Mouse (Mus musculus) layer of hippocampus, postnatal 14 days (tissue): ENCODE results near the gene Atp7a. TPM values are rescaled to one million over a fixed set of nuclear protein-coding genes. Genes with fewer than 3 reads are reported as not detected.

Experiments used
- DNase-seq, 2 experiments: peaks; one replicate each; pipeline ENCODE4 v3.0.0; 2021 to 2022; ENCODE audit warnings: low spot score in 2 of 2, mixed read lengths in 1 of 2
- total RNA-seq, 2 experiments: library from RNA; stranded (reverse); gene quantifications; 2 replicates each; pipeline ENCODE4 v1.2.3; 2021

Atp7a gene
- total RNA-seq, 2 experiments from 2014 or later = 8.7 to 11.3 TPM

DNA sequence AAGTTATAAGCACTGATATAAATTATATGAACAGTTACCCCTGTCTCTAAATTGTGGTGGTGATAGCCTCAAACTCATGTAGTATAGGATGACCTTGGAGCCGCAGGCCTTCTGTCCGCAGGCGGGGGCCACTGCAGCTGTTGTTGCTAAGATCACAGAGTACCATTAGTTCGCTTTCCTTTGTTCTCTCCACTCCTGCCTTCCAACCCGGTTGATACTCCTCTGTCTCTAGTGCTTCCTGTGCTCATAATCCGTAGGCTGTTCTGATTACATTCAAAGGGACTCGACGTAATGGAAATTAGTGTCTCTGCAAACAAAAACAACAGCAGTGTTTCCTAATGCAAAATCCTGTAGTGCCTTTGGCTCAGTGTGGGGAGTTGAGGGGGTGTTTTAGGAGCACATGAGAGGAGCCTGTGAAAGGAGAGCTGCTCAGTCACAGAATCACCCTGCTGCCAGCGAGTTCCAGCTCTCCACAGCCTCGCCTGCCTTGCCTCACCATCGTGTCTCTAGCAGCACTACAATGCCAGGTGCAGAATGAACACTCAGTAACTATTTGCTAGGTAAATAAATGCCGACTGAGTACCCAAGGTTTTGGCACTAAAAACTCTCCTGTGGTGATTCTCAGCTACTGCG lies 53.9 kb downstream of the Atp7a start:
- peak; percentile 3 to 12 for DNase-seq

- DNase-seq = no peak
Measured at GRCm38 (mm10) chrX:106082518-106082917, 55.4 kb downstream of the Atp7a start.

DNA sequence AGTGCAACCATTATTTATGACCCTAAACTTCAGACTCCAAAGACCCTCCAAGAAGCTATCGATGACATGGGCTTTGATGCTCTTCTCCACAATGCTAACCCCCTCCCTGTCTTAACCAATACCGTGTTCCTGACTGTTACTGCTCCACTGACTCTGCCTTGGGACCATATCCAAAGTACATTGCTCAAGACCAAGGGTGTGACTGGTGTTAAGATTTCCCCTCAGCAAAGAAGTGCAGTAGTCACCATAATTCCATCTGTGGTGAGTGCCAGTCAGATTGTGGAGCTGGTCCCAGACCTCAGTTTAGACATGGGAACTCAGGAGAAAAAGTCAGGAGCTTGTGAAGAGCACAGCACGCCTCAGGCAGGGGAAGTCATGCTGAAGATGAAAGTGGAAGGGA lies 58.1 kb downstream of the Atp7a start:
- no peak for DNase-seq

- DNase-seq = no peak
Measured at GRCm38 (mm10) chrX:106085564-106085963, 58.5 kb downstream of the Atp7a start.

DNA sequence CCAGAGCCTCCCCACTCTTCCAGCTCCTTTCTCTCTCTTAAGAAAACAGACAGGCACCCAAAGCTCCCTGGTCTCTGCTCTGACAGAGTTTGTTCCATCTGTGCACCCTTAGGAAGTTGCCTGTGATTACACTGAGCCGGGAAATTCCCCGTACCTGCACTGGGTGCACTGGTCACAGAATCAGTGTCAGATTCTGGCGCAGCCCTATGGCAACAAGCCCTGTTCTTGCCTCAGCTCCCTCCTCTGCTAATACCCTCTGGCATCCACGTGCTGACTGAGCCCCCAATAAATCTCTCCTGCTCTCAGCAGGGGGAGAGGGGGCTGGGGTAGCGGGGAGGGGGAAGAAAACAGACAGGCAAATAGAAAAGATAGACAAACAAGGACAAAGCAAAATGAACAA lies 65.9 kb downstream of the Atp7a start:
- no peak for DNase-seq

DNA sequence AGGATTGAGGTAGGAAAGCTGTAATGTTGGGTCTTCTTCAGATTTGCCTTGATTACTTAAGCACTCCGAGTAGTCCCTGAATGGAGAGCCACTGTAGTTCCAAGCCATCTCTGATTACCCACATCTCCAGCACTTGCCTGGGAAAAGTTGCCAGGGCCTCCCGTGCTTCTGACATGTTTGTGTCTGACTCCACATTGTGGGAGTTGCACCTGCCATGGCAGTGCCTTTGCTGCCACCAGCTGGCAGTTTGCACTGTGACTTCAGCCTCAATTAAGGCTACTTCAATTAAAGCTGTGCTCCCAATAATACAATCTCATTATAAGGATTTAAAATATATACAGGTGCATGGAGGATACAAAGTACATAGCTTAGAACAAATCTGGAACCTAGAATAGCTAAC lies 78.4 kb downstream of the Atp7a start:
- peak; percentile 3 to 10 for DNase-seq

GRCm38 (mm10) chrX:106113881-106114280 lies 86.8 kb downstream of the Atp7a start:
- no peak for DNase-seq

DNA sequence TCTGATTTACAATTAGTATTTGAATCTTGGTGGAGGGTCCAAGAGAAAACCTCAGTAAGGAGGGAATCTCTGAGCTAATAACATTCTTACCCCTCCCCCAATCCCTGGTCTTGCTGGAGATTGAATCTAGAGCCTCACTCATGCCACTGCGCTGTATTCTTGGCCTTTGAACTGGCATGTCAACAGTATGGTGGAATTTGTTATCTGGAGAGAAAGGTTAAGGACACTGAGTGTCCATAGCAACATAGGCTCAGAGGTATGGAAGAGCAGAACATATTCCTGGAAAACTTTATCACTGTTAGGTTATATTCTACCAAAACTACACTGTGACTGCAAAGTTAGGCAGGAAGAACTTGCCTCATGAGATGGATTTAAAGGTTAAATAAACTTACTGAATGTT lies 87.6 kb downstream of the Atp7a start:
- DNase-seq = no peak

- no peak for DNase-seq
Measured at GRCm38 (mm10) chrX:106122823-106123222, 95.7 kb downstream of the Atp7a start.

GRCm38 (mm10) chrX:106128283-106128682 lies 101.2 kb downstream of the Atp7a start:
- DNase-seq = no peak

DNA sequence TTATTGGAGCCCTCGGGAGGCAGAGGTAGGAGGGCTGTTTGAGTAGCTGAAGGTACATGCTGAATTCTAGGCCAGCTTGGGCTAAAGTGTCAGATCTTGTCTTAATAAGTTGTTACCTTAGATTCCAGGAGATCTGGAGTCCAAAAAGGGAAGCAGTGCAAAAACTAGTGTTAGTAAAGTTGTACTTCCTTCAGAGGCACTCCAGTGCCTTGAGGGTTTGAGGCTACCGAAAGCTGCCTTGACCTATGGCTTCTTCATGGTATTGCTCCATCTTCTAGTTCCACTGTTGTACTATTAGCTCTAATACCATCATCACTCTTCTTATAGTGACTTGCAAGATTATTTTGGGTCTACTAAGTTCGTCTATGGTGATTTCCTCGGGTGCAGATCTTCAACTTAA lies 102.8 kb downstream of the Atp7a start:
- no peak for DNase-seq

DNA sequence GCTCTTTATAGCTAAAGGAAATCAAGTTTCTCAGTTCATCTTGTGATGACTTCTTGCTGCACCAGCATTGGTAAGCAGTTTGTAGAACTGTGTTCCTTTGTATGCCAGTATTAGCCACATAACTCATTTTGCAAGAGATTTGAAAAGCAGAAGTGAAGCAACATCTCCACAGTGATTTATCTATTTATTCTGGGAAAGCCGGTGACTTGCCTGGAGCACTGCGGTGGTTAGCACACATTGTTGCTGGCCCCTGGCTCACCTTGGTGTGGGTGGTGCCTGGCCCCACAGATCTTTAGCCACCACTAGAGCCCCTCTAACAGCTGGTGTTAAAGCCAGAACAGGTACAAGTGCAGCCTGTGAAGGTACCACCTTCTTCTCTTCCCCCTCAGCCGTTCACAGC lies 107.8 kb downstream of the Atp7a start:
- no peak for DNase-seq

DNA sequence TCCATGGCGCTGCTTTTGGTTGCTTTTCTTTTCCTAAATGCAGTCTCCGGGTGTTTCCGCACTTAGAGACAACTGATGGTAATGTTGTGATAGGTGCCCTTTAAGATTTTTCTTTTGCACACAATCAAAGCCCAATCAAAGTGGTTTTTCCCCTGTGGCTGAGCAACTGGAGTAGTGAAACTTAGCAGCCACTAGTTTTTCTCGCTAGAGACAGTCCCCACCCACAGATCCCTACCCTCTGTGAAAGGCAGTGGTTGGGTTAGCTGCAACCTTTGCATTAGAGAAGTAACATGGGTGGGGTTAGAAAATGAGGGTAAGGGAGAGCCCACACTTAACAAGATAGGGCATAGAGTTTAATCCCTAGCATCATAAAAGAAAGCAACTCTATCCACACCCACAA lies 108.4 kb downstream of the Atp7a start:
- DNase-seq = no peak

GRCm38 (mm10) chrX:106135916-106136575 lies 109.0 kb downstream of the Atp7a start:
- DNase-seq = no peak

GRCm38 (mm10) chrX:106139309-106140070 lies 112.4 kb downstream of the Atp7a start:
- DNase-seq = peak in 1 of 2 experiments; percentile 6

- no peak for DNase-seq
Measured at GRCm38 (mm10) chrX:106142936-106143335, 115.9 kb downstream of the Atp7a start, which contains the start of gene Tlr13. TSS of gene Tlr13 (plus strand) at chrX:106143204.

GRCm38 (mm10) chrX:106148185-106148584 lies 121.1 kb downstream of the Atp7a start:
- no peak for DNase-seq

DNA sequence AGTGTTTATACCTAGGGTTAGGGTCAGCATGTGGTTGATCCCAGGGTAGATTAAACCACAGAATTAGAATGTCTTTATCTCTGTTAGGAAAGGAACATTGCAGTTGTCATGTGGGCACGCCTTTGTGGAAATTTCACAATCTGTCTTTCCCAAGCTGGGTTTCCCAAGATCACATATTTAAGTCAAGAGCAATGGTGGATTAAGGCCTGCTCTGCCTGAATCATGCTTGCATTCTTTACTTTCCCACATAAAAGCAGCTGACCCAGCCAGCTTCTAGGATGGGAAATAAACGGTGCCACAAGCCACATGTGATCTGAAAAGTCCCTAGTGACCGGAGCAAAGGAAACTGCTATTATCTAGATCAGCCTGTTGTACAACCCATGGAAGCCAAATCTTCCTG lies 122.4 kb downstream of the Atp7a start:
- DNase-seq = no peak

DNA sequence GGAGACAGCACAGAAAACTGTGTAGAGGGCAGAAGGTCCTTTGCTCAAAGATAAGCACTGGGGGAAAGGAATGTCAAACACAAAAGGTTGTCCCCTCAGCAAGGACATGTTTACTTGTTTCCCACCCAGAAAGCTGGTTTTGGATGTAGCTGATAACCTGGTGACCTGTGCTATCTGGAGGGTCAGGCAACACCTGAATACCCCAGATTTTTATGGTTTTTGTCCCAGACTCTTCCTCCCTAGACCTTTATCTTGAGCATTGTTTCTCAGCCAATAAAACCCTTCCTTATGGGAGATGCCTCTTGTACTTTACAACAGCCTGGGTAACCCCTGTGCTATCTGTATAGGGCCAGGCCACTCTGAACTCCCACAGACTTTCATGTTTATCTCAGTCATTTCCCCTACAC lies 127.1 kb downstream of the Atp7a start:
- DNase-seq = no peak

DNA sequence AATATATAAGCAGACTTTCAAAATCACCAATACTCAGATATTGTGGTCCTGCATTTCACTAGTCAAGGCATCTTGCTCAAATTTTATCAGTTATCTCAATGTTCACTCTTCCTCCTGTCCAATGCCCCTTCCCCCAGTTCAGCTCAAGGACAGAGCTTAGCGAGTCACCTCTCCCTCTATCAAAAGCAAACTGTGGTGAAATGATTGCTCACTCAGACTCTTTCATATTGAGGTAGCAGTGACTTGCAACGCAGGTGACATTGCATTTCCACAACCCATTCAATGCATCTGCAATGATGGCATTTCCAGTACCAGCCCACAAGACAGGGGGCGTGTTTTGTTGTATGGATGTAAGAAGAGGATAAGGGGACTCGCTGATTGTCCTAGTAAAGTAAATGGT lies 128.8 kb downstream of the Atp7a start:
- no peak for DNase-seq

GRCm38 (mm10) chrX:106163995-106164394 lies 136.9 kb downstream of the Atp7a start:
- no peak for DNase-seq

DNA sequence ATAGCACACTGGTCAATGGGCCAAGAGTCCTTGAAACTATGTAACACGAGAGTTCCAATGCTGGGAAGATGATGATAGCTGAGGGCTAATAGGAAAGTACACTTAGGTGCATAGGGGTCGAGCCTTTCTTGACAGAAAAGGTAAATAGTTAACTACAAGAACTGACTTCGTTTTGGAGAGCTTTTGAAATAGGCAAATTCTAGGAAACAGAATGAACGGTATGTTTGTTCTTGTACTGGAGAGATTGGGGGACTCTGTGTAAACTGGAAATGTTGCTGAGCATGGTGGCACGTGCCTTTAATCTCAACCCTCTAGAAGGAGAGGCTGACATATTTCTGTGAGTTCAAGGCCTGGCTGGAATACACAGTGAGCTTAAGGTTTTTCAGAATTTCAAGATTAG lies 137.5 kb downstream of the Atp7a start:
- DNase-seq = no peak
